Mouse (Mus musculus) heart, postnatal 36 days (tissue): ENCODE data around the gene Ankrd65. TPM values are rescaled to one million over a fixed set of nuclear protein-coding genes. Genes with fewer than 3 reads are reported as not detected.
A peak's percentile ranks its signal among the peaks of the same experiment; 100 is the strongest.

Source experiments
- DNase-seq, 2 experiments: peaks; one replicate each; pipeline ENCODE4 v3.0.0; 2021 to 2022
- intact Hi-C: fragments of 180-260 bp; cut with DNase I; formaldehyde crosslinking; loops from one replicate; pipeline ENCODE4 v1.15.1; 2025
- total RNA-seq, 2 experiments: library from RNA; stranded (reverse); gene quantifications; 2 replicates each; pipeline ENCODE4 v1.2.3; 2021

Ankrd65 gene
- total RNA-seq, 2 experiments from 2014 or later = not detected

GRCm38 (mm10) chr4:155803340-155804041 is 13.3 kb downstream of the Ankrd65 start:
- DNase-seq = peak; percentile 97
- intact Hi-C loops = no loop called here

- no peak for DNase-seq
- intact Hi-C loops = no loop called here
Measured at GRCm38 (mm10) chr4:155807841-155808240, 17.6 kb downstream of the Ankrd65 start.

- DNase-seq = peak; percentile 90 to 92
- intact Hi-C loops = no loop called here
Measured at GRCm38 (mm10) chr4:155811929-155812664, 21.9 kb downstream of the Ankrd65 start, which contains the start of gene Ccnl2. TSS of gene Ccnl2 (plus strand) at chr4:155812489.

- DNase-seq = no peak
- intact Hi-C loops = no loop called here
Measured at GRCm38 (mm10) chr4:155812665-155813181, 22.5 kb downstream of the Ankrd65 start.

- DNase-seq = no peak
- intact Hi-C loops = no loop called here
Measured at GRCm38 (mm10) chr4:155817533-155817932, 27.3 kb downstream of the Ankrd65 start.

GRCm38 (mm10) chr4:155821025-155821424 is 30.8 kb downstream of the Ankrd65 start:
- no peak for DNase-seq
- intact Hi-C loops = no loop called here

GRCm38 (mm10) chr4:155823443-155823842 is 33.2 kb downstream of the Ankrd65 start:
- intact Hi-C loops = no loop called here
- no peak for DNase-seq

GRCm38 (mm10) chr4:155829866-155830265 is 39.6 kb downstream of the Ankrd65 start:
- intact Hi-C loops = loop anchor here (1.0 to 10.0 kb wide), 3 partner anchors 16 to 275 kb away; partner anchors contain the start of genes 9430015G10Rik, Acap3 and Pusl1
- DNase-seq = no peak

- intact Hi-C loops = loop anchor here (1.0 to 10.0 kb wide), 3 partner anchors 16 to 274 kb away; partner anchors contain the start of genes 9430015G10Rik, Acap3 and Pusl1
- no peak for DNase-seq
Measured at GRCm38 (mm10) chr4:155830596-155830995, 40.4 kb downstream of the Ankrd65 start.

- peak; percentile 94 to 96 for DNase-seq
- intact Hi-C loops = loop anchor here (5.0 to 10.0 kb wide), 2 partner anchors 61 to 274 kb away; partner anchors contain the start of genes 9430015G10Rik, Acap3 and Pusl1
Measured at GRCm38 (mm10) chr4:155831205-155831766, 41.0 kb downstream of the Ankrd65 start, which contains the start of gene Aurkaip1. TSS of gene Aurkaip1 (plus strand) at chr4:155831272.

GRCm38 (mm10) chr4:155831831-155832230 is 41.6 kb downstream of the Ankrd65 start:
- DNase-seq = no peak
- intact Hi-C loops = loop anchor here (1.0 to 10.0 kb wide), 4 partner anchors 15 to 273 kb away; partner anchors contain the start of genes 9430015G10Rik, Acap3, Dvl1 and Pusl1

GRCm38 (mm10) chr4:155832321-155832720 is 42.1 kb downstream of the Ankrd65 start:
- DNase-seq = no peak
- intact Hi-C loops = loop anchor here (1.0 to 10.0 kb wide), 4 partner anchors 15 to 272 kb away; partner anchors contain the start of genes 9430015G10Rik, Acap3, Dvl1 and Pusl1

- DNase-seq = no peak
- intact Hi-C loops = loop anchor here (2.0 to 10.0 kb wide), 3 partner anchors 59 to 272 kb away; partner anchors contain the start of genes 9430015G10Rik, Acap3, Pusl1 and Ube2j2
Measured at GRCm38 (mm10) chr4:155833234-155833633, 43.0 kb downstream of the Ankrd65 start.

GRCm38 (mm10) chr4:155833836-155834235 is 43.6 kb downstream of the Ankrd65 start:
- intact Hi-C loops = loop anchor here (2.0 to 10.0 kb wide), 3 partner anchors 58 to 271 kb away; partner anchors contain the start of genes 9430015G10Rik, Acap3, Pusl1 and Ube2j2
- DNase-seq = peak; percentile 82 to 88

- DNase-seq = peak; percentile 59 to 62
- intact Hi-C loops = loop anchor here (10.0 kb wide), 1 partner anchor 267 kb away; the partner anchor contains the start of gene 9430015G10Rik
Measured at GRCm38 (mm10) chr4:155837404-155838010, 47.3 kb downstream of the Ankrd65 start.

- peak; percentile 54 to 59 for DNase-seq
Measured at GRCm38 (mm10) chr4:155838187-155839153, 48.2 kb downstream of the Ankrd65 start.

GRCm38 (mm10) chr4:155839483-155839910 is 49.3 kb downstream of the Ankrd65 start, which contains the start of gene Mxra8:
TSS of gene Mxra8 (plus strand) at chr4:155839680.
- peak; percentile 84 to 86 for DNase-seq
- intact Hi-C loops = loop anchor here (10.0 kb wide), 1 partner anchor 265 kb away; the partner anchor contains the start of gene 9430015G10Rik

More at GRCm38 (mm10) chr4:155838187-155839153, 48.2 kb downstream of the Ankrd65 start:
- intact Hi-C loops = loop anchor here (10.0 kb wide), 1 partner anchor 266 kb away; the partner anchor contains the start of gene 9430015G10Rik
